Mouse (Mus musculus) forebrain, embryonic 11.5 days (tissue): ENCODE measurements around the gene Jam2. TPM values are rescaled to one million over a fixed set of nuclear protein-coding genes. Genes with fewer than 3 reads are reported as not detected.

ENCODE experiments used
- ATAC-seq: fragments of 200-750 bp; cut with Nextera tagmentation; replicated peaks from 2 replicates; pipeline ENCODE4 v1.8.0; 2017; ENCODE audit warnings: moderate TSS enrichment; ENCODE audit not compliant: low FRiP score
- DNase-seq: peaks from one replicate; pipeline ENCODE4 v3.0.0-alpha.2; 2017; ENCODE audit warnings: low spot score
- H3K27ac ChIP-seq: fragments of 300-500 bp; sonication (generic); 2 replicates; pipeline ENCODE4 v1.5.1; 2014; ENCODE audit warnings: low read depth, low read length
- H3K27me3 ChIP-seq: fragments of 300-500 bp; sonication (generic); 2 replicates; pipeline ENCODE4 v1.6.1; 2014; ENCODE audit warnings: mild to moderate bottlenecking, low read length, mixed read lengths; ENCODE audit not compliant: control insufficient read depth, insufficient read depth
- H3K36me3 ChIP-seq: fragments of 300-500 bp; sonication (generic); 2 replicates; pipeline ENCODE4 v1.6.1; 2014; ENCODE audit warnings: mild to moderate bottlenecking, low read length, moderate library complexity, mixed read lengths; ENCODE audit not compliant: control insufficient read depth, insufficient read depth
- H3K4me1 ChIP-seq: fragments of 300-500 bp; sonication (generic); replicated peaks from 2 replicates; pipeline ENCODE4 v1.6.1; 2014; ENCODE audit warnings: low read length, mixed read lengths; ENCODE audit not compliant: control insufficient read depth, insufficient read depth
- H3K4me2 ChIP-seq: fragments of 300-500 bp; sonication (generic); 2 replicates; pipeline ENCODE4 v1.6.1; 2014; ENCODE audit warnings: low read depth, mild to moderate bottlenecking, low read length, moderate library complexity, mixed read lengths; ENCODE audit not compliant: severe bottlenecking
- H3K4me3 ChIP-seq: fragments of 300-500 bp; sonication (generic); 2 replicates; pipeline ENCODE4 v1.5.1; 2014; ENCODE audit warnings: low read depth, low read length
- H3K9ac ChIP-seq: fragments of 300-500 bp; sonication (generic); 2 replicates; pipeline ENCODE4 v1.6.1; 2014; ENCODE audit warnings: low read length
- H3K9me3 ChIP-seq: fragments of 300-500 bp; sonication (generic); 2 replicates; pipeline ENCODE4 v1.6.1; 2016; ENCODE audit warnings: low read length, mixed read lengths; ENCODE audit not compliant: control insufficient read depth
- WGBS: fragments of 180-500 bp; shearing (Covaris S2); extraction: QIAGEN DNeasy Blood & Tissue Kit; methylation state at CpG from one replicate; pipeline ENCODE4 v1.1.7; 2014; 5-methylcytosine and 5-hydroxymethylcytosine counted together
- polyA plus RNA-seq: library from polyadenylated mRNA; unstranded; fragments of >200 nt; fragmentation: Nextera tagmentation; extraction: Ambion mirVana; gene quantifications from 2 replicates; pipeline ENCODE4 v1.2.1, GENCODE M21; 2014

Gene Jam2
- polyA plus RNA-seq, 1 experiment from 2014 or later, result 54.0 TPM

GRCm38 (mm10) chr16:84838576-84838975 is 64.7 kb downstream of the Jam2 start:
- 78% methylated on average over 2 of the region's 2 CpGs for WGBS
- Histone ChIP-seq H3K4me1 (no peaks in the 10 kb centered on the region), H3K36me3 (peaks cover 4% of the 10 kb centered on the region; the same call in 1 of the 2 replicates), H3K27ac (no peak overlapping the region), H3K9me3 (no peaks in the 10 kb centered on the region), H3K4me2 (no peak overlapping the region), H3K9ac (no peak overlapping the region), H3K4me3 (no peak overlapping the region), H3K27me3 (no peaks in the 10 kb centered on the region)
- DNase-seq (no peak), ATAC-seq (no peak)

- no peak for ATAC-seq
- WGBS, result 94% methylated on average over 6 of the region's 6 CpGs
- Histone ChIP-seq H3K4me1 (no peaks in the 10 kb centered on the region), H3K9ac (no peak overlapping the region), H3K36me3 (peaks cover 5% of the 10 kb centered on the region), H3K27me3 (no peaks in the 10 kb centered on the region), H3K4me2 (no peak overlapping the region), H3K27ac (no peak overlapping the region), H3K9me3 (no peaks in the 10 kb centered on the region), H3K4me3 (no peak overlapping the region)
- no peak for DNase-seq
These were observed 79.6 kb downstream of the Jam2 start for GRCm38 (mm10) chr16:84853492-84853891.

- Histone ChIP-seq H3K4me1 (no peaks in the 10 kb centered on the region), H3K9me3 (no peaks in the 10 kb centered on the region), H3K36me3 (no peaks in the 10 kb centered on the region; the same call in 1 of the 2 replicates), H3K9ac (no peak overlapping the region), H3K4me3 (no peak overlapping the region), H3K4me2 (no peak overlapping the region), H3K27me3 (no peaks in the 10 kb centered on the region), H3K27ac (no peak overlapping the region)
- DNase-seq (no peak), ATAC-seq (no peak)
- WGBS, result 92% methylated on average over 8 of the region's 8 CpGs
These were observed 90.7 kb downstream of the Jam2 start for GRCm38 (mm10) chr16:84864656-84865055.

- no peak for ATAC-seq
- 83% methylated on average over 8 of the region's 8 CpGs for WGBS
- no peak overlapping the region for H3K9ac ChIP-seq
These were observed 99.9 kb downstream of the Jam2 start for GRCm38 (mm10) chr16:84873805-84874204.

GRCm38 (mm10) chr16:84875012-84875717 is 101.2 kb downstream of the Jam2 start:
- Histone ChIP-seq H3K9ac (no peak overlapping the region), H3K36me3 (no peaks in the 10 kb centered on the region), H3K4me2 (no peak overlapping the region), H3K27ac (no peak overlapping the region), H3K9me3 (no peaks in the 10 kb centered on the region), H3K27me3 (no peaks in the 10 kb centered on the region), H3K4me1 (no peaks in the 10 kb centered on the region), H3K4me3 (no peak overlapping the region)
- ATAC-seq (no peak), DNase-seq (no peak)
- WGBS, result 88% methylated on average over 24 of the region's 24 CpGs

More at GRCm38 (mm10) chr16:84873805-84874204, 99.9 kb downstream of the Jam2 start:
- H3K36me3 ChIP-seq, result no peaks in the 10 kb centered on the region
- no peaks in the 10 kb centered on the region for H3K4me1 ChIP-seq
- no peak overlapping the region for H3K27ac ChIP-seq
- H3K9me3 ChIP-seq, result no peaks in the 10 kb centered on the region
- H3K27me3 ChIP-seq, result no peaks in the 10 kb centered on the region
- no peak overlapping the region for H3K4me3 ChIP-seq
- DNase-seq, result no peak
- no peak overlapping the region for H3K4me2 ChIP-seq

Other genes with a start within 250 kb of the Jam2 start
- gene Mrpl39, start 38.4 kb upstream of the Jam2 start, polyA plus RNA-seq, result 52.2 and 54.2 TPM in 2 replicates
- 45.7 and 46.3 TPM in 2 replicates for gene Gabpa, start 60.8 kb downstream of the Jam2 start, polyA plus RNA-seq
- gene Atp5j, start 61.5 kb downstream of the Jam2 start, polyA plus RNA-seq, result 744 and 785 TPM in 2 replicates